Mouse (Mus musculus) spleen, adult 12 weeks (tissue): Measurements from ENCODE around the gene Zcchc24.

Experiments used
- DNase-seq: peaks from one replicate; pipeline ENCODE4 v3.0.0; 2022; ENCODE audit warnings: low spot score

Gene Zcchc24

GRCm38 (mm10) chr14:25716528-25716927 lies 52.3 kb downstream of the Zcchc24 start:
- DNase-seq: no peak

GRCm38 (mm10) chr14:25713443-25713842 lies 55.4 kb downstream of the Zcchc24 start:
- DNase-seq: no peak

GRCm38 (mm10) chr14:25711602-25712001 lies 57.2 kb downstream of the Zcchc24 start:
- DNase-seq: no peak

- DNase-seq: no peak
These were observed 57.7 kb downstream of the Zcchc24 start for GRCm38 (mm10) chr14:25711177-25711576.

- DNase-seq: no peak
These were observed 58.2 kb downstream of the Zcchc24 start for GRCm38 (mm10) chr14:25710681-25711080.

GRCm38 (mm10) chr14:25710073-25710472 lies 58.8 kb downstream of the Zcchc24 start:
- DNase-seq: no peak

- no peak for DNase-seq
These were observed 59.9 kb downstream of the Zcchc24 start for GRCm38 (mm10) chr14:25708917-25709316.

GRCm38 (mm10) chr14:25708451-25708850 lies 60.4 kb downstream of the Zcchc24 start:
- DNase-seq: no peak

GRCm38 (mm10) chr14:25707691-25708181 lies 61.1 kb downstream of the Zcchc24 start:
- DNase-seq: no peak

GRCm38 (mm10) chr14:25701986-25702385 lies 66.9 kb downstream of the Zcchc24 start:
- no peak for DNase-seq

- no peak for DNase-seq
These were observed 72.5 kb downstream of the Zcchc24 start for GRCm38 (mm10) chr14:25696356-25696755.

GRCm38 (mm10) chr14:25695059-25695458 lies 73.8 kb downstream of the Zcchc24 start:
- DNase-seq: no peak

GRCm38 (mm10) chr14:25694569-25694897 lies 74.3 kb downstream of the Zcchc24 start:
- DNase-seq: no peak

- DNase-seq: peak; percentile 95
These were observed 74.8 kb downstream of the Zcchc24 start, which contains the start of gene Ppif for GRCm38 (mm10) chr14:25693888-25694568. Gene Ppif (plus strand): TSS chr14:25694154.

- DNase-seq: no peak
These were observed 75.5 kb downstream of the Zcchc24 start for GRCm38 (mm10) chr14:25693271-25693887.

GRCm38 (mm10) chr14:25686983-25687901 lies 81.6 kb downstream of the Zcchc24 start:
- no peak for DNase-seq

GRCm38 (mm10) chr14:25686216-25686945 lies 82.5 kb downstream of the Zcchc24 start:
- DNase-seq: no peak

- DNase-seq: no peak
These were observed 86.8 kb downstream of the Zcchc24 start for GRCm38 (mm10) chr14:25682020-25682419.

GRCm38 (mm10) chr14:25679625-25680024 lies 89.2 kb downstream of the Zcchc24 start:
- no peak for DNase-seq

GRCm38 (mm10) chr14:25667587-25667986 lies 101.3 kb downstream of the Zcchc24 start:
- no peak for DNase-seq

GRCm38 (mm10) chr14:25666668-25667376 lies 102.0 kb downstream of the Zcchc24 start:
- DNase-seq: no peak
